Mouse (Mus musculus) E14TG2a.4 (cell line): Measurements from ENCODE around the gene Abhd4.

Experiments
- H3K27me3 ChIP-seq: 2 replicates; pipeline ENCODE4 v1.6.1; 2014; ENCODE audit warnings: low read length, control low read depth; ENCODE audit not compliant: insufficient read depth
- H3K36me3 ChIP-seq: 2 replicates; pipeline ENCODE4 v1.6.1; 2014; ENCODE audit warnings: low read length, control low read depth; ENCODE audit not compliant: insufficient read depth
- H3K4me1 ChIP-seq: replicated peaks from 2 replicates; pipeline ENCODE4 v1.6.1; 2014; ENCODE audit warnings: low read depth, low read length, control low read depth
- H3K4me3 ChIP-seq: replicated peaks from 2 replicates; pipeline ENCODE4 v1.5.1; 2014; ENCODE audit warnings: mild to moderate bottlenecking, low read length
- H3K9me3 ChIP-seq: 2 replicates; pipeline ENCODE4 v1.6.1; 2014; ENCODE audit warnings: low read length, control low read depth
- CTCF ChIP-seq: conservative IDR thresholded peaks from 2 replicates; pipeline ENCODE4 v1.5.1; 2014; ENCODE audit warnings: low read length
- NANOG ChIP-seq: IDR thresholded peaks from 2 replicates; pipeline ENCODE4 v1.6.1; 2014; ENCODE audit warnings: borderline replicate concordance, low read length, mixed read lengths
- POU5F1 ChIP-seq: IDR thresholded peaks from 2 replicates; pipeline ENCODE4 v1.6.1; 2014; ENCODE audit warnings: low read length, borderline replicate concordance

Gene Abhd4

GRCm38 (mm10) chr14:54270413-54270812 is 16.4 kb downstream of the Abhd4 start:
- H3K4me3 ChIP-seq: no peak overlapping the region
- H3K36me3 ChIP-seq: peaks cover 31% of the 10 kb centered on the region
- no peak for TF ChIP-seq POU5F1
- TF ChIP-seq NANOG: no peak
- TF ChIP-seq CTCF: no peak

GRCm38 (mm10) chr14:54271976-54272606 is 18.1 kb downstream of the Abhd4 start:
- Histone ChIP-seq H3K27me3 (no peaks in the 10 kb centered on the region), H3K4me3 (no peak overlapping the region), H3K36me3 (peaks cover 20% of the 10 kb centered on the region), H3K9me3 (no peaks in the 10 kb centered on the region), H3K4me1 (no peaks in the 10 kb centered on the region)
- TF ChIP-seq NANOG (no peak), POU5F1 (no peak), CTCF (no peak)

More at GRCm38 (mm10) chr14:54270413-54270812, 16.4 kb downstream of the Abhd4 start:
- no peaks in the 10 kb centered on the region for H3K9me3 ChIP-seq
- no peaks in the 10 kb centered on the region for H3K27me3 ChIP-seq
- peaks cover 6% of the 10 kb centered on the region for H3K4me1 ChIP-seq

GRCm38 (mm10) chr14:54272696-54273095 is 18.7 kb downstream of the Abhd4 start:
- peaks cover 14% of the 10 kb centered on the region for H3K36me3 ChIP-seq
- no peaks in the 10 kb centered on the region for H3K4me1 ChIP-seq
- no peak for TF ChIP-seq NANOG
- TF ChIP-seq POU5F1: no peak
- no peak for TF ChIP-seq CTCF
- H3K4me3 ChIP-seq: no peak overlapping the region
- no peaks in the 10 kb centered on the region for H3K27me3 ChIP-seq
- no peaks in the 10 kb centered on the region for H3K9me3 ChIP-seq

- no peaks in the 10 kb centered on the region for H3K9me3 ChIP-seq
- H3K4me3 ChIP-seq: no peak overlapping the region
- no peaks in the 10 kb centered on the region for H3K36me3 ChIP-seq
- no peaks in the 10 kb centered on the region for H3K4me1 ChIP-seq
- TF ChIP-seq CTCF (no peak), NANOG (no peak), POU5F1 (no peak)
- H3K27me3 ChIP-seq: no peaks in the 10 kb centered on the region
Measured at GRCm38 (mm10) chr14:54276446-54276845, 22.5 kb downstream of the Abhd4 start.

- Histone ChIP-seq H3K4me1 (no peaks in the 10 kb centered on the region), H3K36me3 (no peaks in the 10 kb centered on the region), H3K9me3 (no peaks in the 10 kb centered on the region), H3K4me3 (no peak within 1 kb of the TSS), H3K27me3 (0 out of 2 replicates have a peak, but pooled peaks cover 2% of the 10 kb centered on the region)
- TF ChIP-seq POU5F1: no peak
- no peak for TF ChIP-seq NANOG
- no peak for TF ChIP-seq CTCF
Measured at GRCm38 (mm10) chr14:54284839-54285238, 30.9 kb downstream of the Abhd4 start, which contains the start of gene Olfr49. Gene Olfr49 (minus strand): TSS chr14:54284939.

GRCm38 (mm10) chr14:54300136-54300535 is 46.1 kb downstream of the Abhd4 start:
- TF ChIP-seq NANOG: no peak
- no peak for TF ChIP-seq POU5F1
- no peak for TF ChIP-seq CTCF
- no peak overlapping the region for H3K4me3 ChIP-seq

GRCm38 (mm10) chr14:54300676-54301075 is 46.7 kb downstream of the Abhd4 start:
- Histone ChIP-seq H3K27me3 (no peaks in the 10 kb centered on the region), H3K36me3 (no peaks in the 10 kb centered on the region), H3K4me3 (no peak overlapping the region), H3K4me1 (no peaks in the 10 kb centered on the region), H3K9me3 (no peaks in the 10 kb centered on the region)
- no peak for TF ChIP-seq NANOG
- no peak for TF ChIP-seq CTCF
- TF ChIP-seq POU5F1: no peak

More at GRCm38 (mm10) chr14:54300136-54300535, 46.1 kb downstream of the Abhd4 start:
- Histone ChIP-seq H3K27me3 (no peaks in the 10 kb centered on the region), H3K4me1 (no peaks in the 10 kb centered on the region), H3K9me3 (no peaks in the 10 kb centered on the region), H3K36me3 (no peaks in the 10 kb centered on the region)

- no peaks in the 10 kb centered on the region for H3K9me3 ChIP-seq
- H3K4me1 ChIP-seq: peaks cover 5% of the 10 kb centered on the region; the same call in 1 of the 2 replicates
- no peak for TF ChIP-seq NANOG
- H3K27me3 ChIP-seq: no peaks in the 10 kb centered on the region
- H3K36me3 ChIP-seq: no peaks in the 10 kb centered on the region
- H3K4me3 ChIP-seq: no peak overlapping the region
Measured at GRCm38 (mm10) chr14:54311763-54312162, 57.8 kb downstream of the Abhd4 start.
